Mouse (Mus musculus) limb, embryonic 11.5 days (tissue): ENCODE measurements at regions not wholly inside any gene's neighbourhood (a gene's known extent, or its start where the extent isn't known, plus 50 kb on each side); places are given as distances from the start of the nearest gene placed in this dataset.

Experiments
- ATAC-seq: fragments of 200-750 bp; cut with Nextera tagmentation; 2 replicates; pipeline ENCODE4 v1.8.0; 2017; ENCODE audit warnings: low read depth; ENCODE audit not compliant: insufficient number of reproducible peaks, low FRiP score, low TSS enrichment
- DNase-seq: peaks from one replicate; pipeline ENCODE4 v3.0.0-alpha.2; 2015; ENCODE audit warnings: low spot score
- H3K27ac ChIP-seq: fragments of 300-500 bp; sonication (generic); replicated peaks from 2 replicates; pipeline ENCODE4 v1.5.1; 2014; ENCODE audit warnings: low read depth, mild to moderate bottlenecking, low read length
- H3K27me3 ChIP-seq: fragments of 300-500 bp; sonication (generic); 2 replicates; pipeline ENCODE4 v1.6.1; 2014; ENCODE audit warnings: mild to moderate bottlenecking, low read length, mixed read lengths; ENCODE audit not compliant: control insufficient read depth, insufficient read depth
- H3K36me3 ChIP-seq: fragments of 300-500 bp; sonication (generic); 2 replicates; pipeline ENCODE4 v1.6.1; 2014; ENCODE audit warnings: mild to moderate bottlenecking, low read length, moderate library complexity, mixed read lengths; ENCODE audit not compliant: control insufficient read depth, insufficient read depth
- H3K4me1 ChIP-seq: fragments of 300-500 bp; sonication (generic); 2 replicates; pipeline ENCODE4 v1.6.1; 2014; ENCODE audit warnings: low read length, mixed read lengths; ENCODE audit not compliant: control insufficient read depth, insufficient read depth
- H3K4me2 ChIP-seq: fragments of 300-500 bp; sonication (generic); 2 replicates; pipeline ENCODE4 v1.6.1; 2014; ENCODE audit warnings: low read depth, mild to moderate bottlenecking, moderate library complexity; ENCODE audit not compliant: severe bottlenecking
- H3K4me3 ChIP-seq: fragments of 300-500 bp; sonication (generic); 2 replicates; pipeline ENCODE4 v1.5.1; 2014; ENCODE audit warnings: low read depth, low read length
- H3K9ac ChIP-seq: fragments of 300-500 bp; sonication (generic); 2 replicates; pipeline ENCODE4 v1.6.1; 2014; ENCODE audit warnings: mild to moderate bottlenecking, low read length
- H3K9me3 ChIP-seq: fragments of 300-500 bp; sonication (generic); 2 replicates; pipeline ENCODE4 v1.6.1; 2016; ENCODE audit warnings: low read length; ENCODE audit not compliant: control insufficient read depth
- WGBS: fragments of 180-500 bp; shearing (Covaris S2); extraction: QIAGEN DNeasy Blood & Tissue Kit; methylation state at CpG from one replicate; pipeline ENCODE4 v1.1.7; 2014; 5-methylcytosine and 5-hydroxymethylcytosine counted together

- Histone ChIP-seq H3K27me3 (no peaks in the 10 kb centered on the region), H3K4me1 (no peaks in the 10 kb centered on the region), H3K4me2 (no peak overlapping the region), H3K4me3 (no peak overlapping the region), H3K27ac (no peak overlapping the region), H3K36me3 (no peaks in the 10 kb centered on the region), H3K9ac (no peak overlapping the region), H3K9me3 (no peaks in the 10 kb centered on the region)
- 86% methylated on average over 15 of the region's 15 CpGs for WGBS
- DNase-seq (no peak), ATAC-seq (no peak)
These were observed 120.3 kb downstream of the Etnk1 start for GRCm38 (mm10) chr6:143287322-143287721.

GRCm38 (mm10) chr6:143288491-143289130, 121.6 kb downstream of the Etnk1 start:
- DNase-seq, result no peak
- Histone ChIP-seq H3K4me2 (no peak overlapping the region), H3K9me3 (no peaks in the 10 kb centered on the region), H3K36me3 (no peaks in the 10 kb centered on the region), H3K27ac (no peak overlapping the region), H3K4me1 (no peaks in the 10 kb centered on the region), H3K4me3 (no peak overlapping the region), H3K9ac (no peak overlapping the region), H3K27me3 (no peaks in the 10 kb centered on the region)
- no peak for ATAC-seq
- 90% methylated on average over 19 of the region's 19 CpGs for whole genome bisulfite sequencing

- no peaks in the 10 kb centered on the region for H3K9me3 ChIP-seq
- DNase-seq, result no peak
- H3K36me3 ChIP-seq, result no peaks in the 10 kb centered on the region
- ATAC-seq, result no peak
- no peak overlapping the region for H3K4me3 ChIP-seq
- H3K9ac ChIP-seq, result no peak overlapping the region
- H3K27me3 ChIP-seq, result no peaks in the 10 kb centered on the region
- 0 out of 2 replicates have a peak, but pooled peaks cover 4% of the 10 kb centered on the region for H3K4me1 ChIP-seq
- no peak overlapping the region for H3K27ac ChIP-seq
- no peak overlapping the region for H3K4me2 ChIP-seq
- WGBS, result 82% methylated on average over 3 of the region's 3 CpGs
These were observed 126.6 kb downstream of the Etnk1 start for GRCm38 (mm10) chr6:143293648-143294047.

- ATAC-seq, result no peak
- no peak overlapping the region for H3K4me2 ChIP-seq
- no peaks in the 10 kb centered on the region for H3K9me3 ChIP-seq
- no peak overlapping the region for H3K9ac ChIP-seq
- H3K4me1 ChIP-seq, result 0 out of 2 replicates have a peak, but pooled peaks cover 4% of the 10 kb centered on the region
- 88% methylated on average over 5 of the region's 5 CpGs for WGBS
- H3K27ac ChIP-seq, result no peak overlapping the region
- no peak overlapping the region for H3K4me3 ChIP-seq
- H3K27me3 ChIP-seq, result no peaks in the 10 kb centered on the region
- no peak for DNase-seq
- no peaks in the 10 kb centered on the region for H3K36me3 ChIP-seq
These were observed 131.4 kb downstream of the Etnk1 start for GRCm38 (mm10) chr6:143298391-143298790.

GRCm38 (mm10) chr6:143301414-143301813, 134.4 kb downstream of the Etnk1 start:
- Histone ChIP-seq H3K4me2 (no peak overlapping the region), H3K4me1 (0 out of 2 replicates have a peak, but pooled peaks cover 4% of the 10 kb centered on the region), H3K9me3 (no peaks in the 10 kb centered on the region), H3K4me3 (no peak overlapping the region), H3K27me3 (no peaks in the 10 kb centered on the region), H3K27ac (no peak overlapping the region), H3K9ac (no peak overlapping the region), H3K36me3 (no peaks in the 10 kb centered on the region)
- 94% methylated on average over 10 of the region's 10 CpGs for WGBS
- DNase-seq (no peak), ATAC-seq (no peak)

GRCm38 (mm10) chr6:143307327-143307726, 140.3 kb downstream of the Etnk1 start:
- H3K9me3 ChIP-seq, result no peaks in the 10 kb centered on the region
- no peak overlapping the region for H3K27ac ChIP-seq
- H3K4me2 ChIP-seq, result no peak overlapping the region
- no peak for DNase-seq
- WGBS, result 75% methylated on average over 6 of the region's 6 CpGs
- no peaks in the 10 kb centered on the region for H3K4me1 ChIP-seq
- no peak for ATAC-seq
- H3K9ac ChIP-seq, result no peak overlapping the region
- no peaks in the 10 kb centered on the region for H3K27me3 ChIP-seq
- no peak overlapping the region for H3K4me3 ChIP-seq
- no peaks in the 10 kb centered on the region for H3K36me3 ChIP-seq

GRCm38 (mm10) chr6:143315859-143316258, 148.8 kb downstream of the Etnk1 start:
- no peak for ATAC-seq
- Histone ChIP-seq H3K4me2 (no peak overlapping the region), H3K36me3 (no peaks in the 10 kb centered on the region), H3K27me3 (no peaks in the 10 kb centered on the region), H3K4me1 (no peaks in the 10 kb centered on the region), H3K9ac (no peak overlapping the region), H3K4me3 (no peak overlapping the region), H3K27ac (no peak overlapping the region), H3K9me3 (no peaks in the 10 kb centered on the region)
- WGBS, result 70% methylated on average over 9 of the region's 9 CpGs
- no peak for DNase-seq

GRCm38 (mm10) chr6:143320426-143320825, 153.4 kb downstream of the Etnk1 start:
- Histone ChIP-seq H3K9me3 (no peaks in the 10 kb centered on the region), H3K4me2 (no peak overlapping the region), H3K4me1 (peaks cover 5% of the 10 kb centered on the region; the same call in 1 of the 2 replicates), H3K36me3 (no peaks in the 10 kb centered on the region), H3K9ac (no peak overlapping the region), H3K27ac (no peak overlapping the region), H3K27me3 (no peaks in the 10 kb centered on the region), H3K4me3 (no peak overlapping the region)
- whole genome bisulfite sequencing, result 60% methylated on average over 7 of the region's 7 CpGs
- DNase-seq, result peak; percentile 12
- no peak for ATAC-seq

- Histone ChIP-seq H3K9me3 (no peaks in the 10 kb centered on the region), H3K4me3 (no peak overlapping the region), H3K4me2 (no peak overlapping the region), H3K27me3 (no peaks in the 10 kb centered on the region), H3K9ac (no peak overlapping the region), H3K27ac (no peak overlapping the region), H3K4me1 (peaks cover 5% of the 10 kb centered on the region; the same call in 1 of the 2 replicates), H3K36me3 (no peaks in the 10 kb centered on the region)
- ATAC-seq, result peak; percentile 58; the same call in 1 of the 2 replicates
- peak; percentile 66 for DNase-seq
- WGBS, result 5% methylated on average over 8 of the region's 8 CpGs
These were observed 157.6 kb downstream of the Etnk1 start for GRCm38 (mm10) chr6:143324636-143325035.
